Mouse (Mus musculus) CH12.LX (cell line): ENCODE data around the gene Iscu. TPM values are rescaled to one million over a fixed set of nuclear protein-coding genes. Genes with fewer than 3 reads are reported as not detected.
"Not testable (repeated sequence)": the region's sequence is repeated elsewhere in the genome, so short reads cannot be mapped to it uniquely, and the experiment has no call there.

Experiments
- DNase-seq: peaks from one replicate; pipeline ENCODE4 v3.0.0-alpha.2; 2013; ENCODE audit errors: extremely low read depth
- H3K27ac ChIP-seq: 2 replicates; pipeline ENCODE4 v1.5.1; 2012; ENCODE audit warnings: low read depth, mild to moderate bottlenecking, control low read depth, moderate library complexity; ENCODE audit not compliant: insufficient read depth
- H3K27me3 ChIP-seq: replicated peaks from 2 replicates; pipeline ENCODE3; 2012; ENCODE audit warnings: inconsistent platforms
- H3K36me3 ChIP-seq, 2 experiments: replicated peaks in 1 of 2; 2 replicates each; pipeline versions ENCODE3 to v1.6.1; 2012; ENCODE audit warnings: inconsistent platforms in 1 of 2, low read length in 1 of 2, mild to moderate bottlenecking in 1 of 2, mixed read lengths in 1 of 2, moderate library complexity in 1 of 2; ENCODE audit not compliant: control insufficient read depth in 1 of 2, insufficient read depth in 1 of 2
- H3K4me1 ChIP-seq, 2 experiments: 2 replicates each; pipeline ENCODE4 v1.6.1; 2012; ENCODE audit warnings: inconsistent platforms in 1 of 2, moderate library complexity in 1 of 2; ENCODE audit not compliant: insufficient read depth in 2 of 2, control insufficient read depth in 1 of 2
- H3K4me2 ChIP-seq: 2 replicates; pipeline ENCODE4 v1.6.1; 2012; ENCODE audit warnings: low read depth, mild to moderate bottlenecking, control low read depth; ENCODE audit not compliant: poor library complexity, insufficient read depth, severe bottlenecking
- H3K4me3 ChIP-seq, 3 experiments: fragments of 150-350 bp in 1 of 3; sonication (generic) in 1 of 3; replicated peaks in 1 of 3; 2 replicates each; pipeline versions ENCODE3 to v1.5.1; 2011 to 2012; ENCODE audit warnings: low read depth in 2 of 3, low read length in 2 of 3, mild to moderate bottlenecking in 2 of 3, moderate library complexity in 2 of 3, control low read depth in 1 of 3, improper control_type of control experiment in 1 of 3, inconsistent platforms in 1 of 3, mixed read lengths in 1 of 3; ENCODE audit not compliant: poor library complexity in 1 of 3
- H3K79me2 ChIP-seq: replicated peaks from 2 replicates; pipeline ENCODE4 v1.6.1; 2012; ENCODE audit warnings: mild to moderate bottlenecking, moderate library complexity; ENCODE audit not compliant: control insufficient read depth, poor library complexity, insufficient read depth, severe bottlenecking; ENCODE audit errors: extremely low read depth
- H3K9ac ChIP-seq: 2 replicates; pipeline ENCODE4 v1.6.1; 2012; ENCODE audit warnings: low read depth, mild to moderate bottlenecking, control low read depth, moderate library complexity; ENCODE audit not compliant: insufficient read depth
- H3K9me3 ChIP-seq: replicated peaks from 2 replicates; pipeline ENCODE3; 2012; ENCODE audit warnings: low read length, inconsistent platforms, mixed read lengths
- BHLHE40 ChIP-seq: IDR thresholded peaks from 2 replicates; pipeline ENCODE4 v1.6.1; 2011; ENCODE audit warnings: mild to moderate bottlenecking, low read depth, low read length, improper control_type of control experiment
- CHD1 ChIP-seq: IDR thresholded peaks from 2 replicates; pipeline ENCODE4 v1.6.1; 2012; ENCODE audit warnings: low read depth, low read length, improper control_type of control experiment, inconsistent platforms
- CHD2 ChIP-seq: IDR thresholded peaks from 2 replicates; pipeline ENCODE4 v1.6.1; 2011; ENCODE audit warnings: low read length, improper control_type of control experiment
- CTCF ChIP-seq, 2 experiments: IDR thresholded peaks in 1 of 2; conservative IDR thresholded peaks in 1 of 2; 2 replicates each; pipeline ENCODE4 v1.5.1; 2011 to 2012; ENCODE audit warnings: low read depth in 2 of 2, low read length in 2 of 2, improper control_type of control experiment in 1 of 2, inconsistent platforms in 1 of 2, mild to moderate bottlenecking in 1 of 2, moderate library complexity in 1 of 2
- E2F4 ChIP-seq: IDR thresholded peaks from 2 replicates; pipeline ENCODE4 v1.6.1; 2011; ENCODE audit warnings: low read depth, low read length, improper control_type of control experiment; ENCODE audit not compliant: insufficient replicate concordance
- ELF1 ChIP-seq: IDR thresholded peaks from 2 replicates; pipeline ENCODE4 v1.6.1; 2014; ENCODE audit warnings: low read depth, mild to moderate bottlenecking, inconsistent platforms, low read length, improper control_type of control experiment
- EP300 ChIP-seq: IDR thresholded peaks from 2 replicates; pipeline ENCODE4 v1.6.1; 2011; ENCODE audit warnings: low read length, improper control_type of control experiment
- ETS1 ChIP-seq: conservative IDR thresholded peaks from 2 replicates; pipeline ENCODE4 v1.6.1; 2012; ENCODE audit warnings: low read depth, mild to moderate bottlenecking, inconsistent platforms, low read length, improper control_type of control experiment, moderate library complexity
- GABPA ChIP-seq: IDR thresholded peaks from 2 replicates; pipeline ENCODE4 v1.6.1; 2012; ENCODE audit warnings: low read depth, low read length, improper control_type of control experiment, inconsistent platforms; ENCODE audit not compliant: insufficient replicate concordance
- HCFC1 ChIP-seq: IDR thresholded peaks from 2 replicates; pipeline ENCODE4 v1.6.1; 2012; ENCODE audit warnings: low read depth, mild to moderate bottlenecking, inconsistent platforms, low read length, improper control_type of control experiment
- IRF4 ChIP-seq: IDR thresholded peaks from 2 replicates; pipeline ENCODE4 v1.6.1; 2014; ENCODE audit warnings: low read depth, mild to moderate bottlenecking, inconsistent platforms, low read length, improper control_type of control experiment
- JUN ChIP-seq: IDR thresholded peaks from 2 replicates; pipeline ENCODE4 v1.6.1; 2011; ENCODE audit warnings: low read depth, mild to moderate bottlenecking, low read length, improper control_type of control experiment, moderate library complexity; ENCODE audit not compliant: insufficient read depth
- JUND ChIP-seq: conservative IDR thresholded peaks from 2 replicates; pipeline ENCODE4 v1.6.1; 2011; ENCODE audit warnings: low read depth, low read length, improper control_type of control experiment
- KAT2A ChIP-seq: IDR thresholded peaks from 2 replicates; pipeline ENCODE4 v1.6.1; 2012; ENCODE audit warnings: low read length, improper control_type of control experiment, inconsistent platforms; ENCODE audit not compliant: insufficient replicate concordance
- MAFK ChIP-seq: IDR thresholded peaks from 2 replicates; pipeline ENCODE4 v1.6.1; 2011; ENCODE audit warnings: low read length, improper control_type of control experiment; ENCODE audit not compliant: insufficient replicate concordance
- MAX ChIP-seq: IDR thresholded peaks from 2 replicates; pipeline ENCODE4 v1.6.1; 2011; ENCODE audit warnings: low read length, improper control_type of control experiment
- MAZ ChIP-seq: IDR thresholded peaks from 2 replicates; pipeline ENCODE4 v1.6.1; 2012; ENCODE audit warnings: low read depth, mild to moderate bottlenecking, inconsistent platforms, low read length, improper control_type of control experiment, moderate library complexity
- MEF2A ChIP-seq: IDR thresholded peaks from 2 replicates; pipeline ENCODE4 v1.6.1; 2014; ENCODE audit warnings: low read depth, mild to moderate bottlenecking, inconsistent platforms, low read length, improper control_type of control experiment, borderline replicate concordance
- MXI1 ChIP-seq: IDR thresholded peaks from 2 replicates; pipeline ENCODE4 v1.6.1; 2011; ENCODE audit warnings: mild to moderate bottlenecking, low read depth, low read length, improper control_type of control experiment
- MYC ChIP-seq: IDR thresholded peaks from 2 replicates; pipeline ENCODE4 v1.6.1; 2011; ENCODE audit warnings: low read depth, mild to moderate bottlenecking, improper control_type of control experiment, low read length
- NELFE ChIP-seq: IDR thresholded peaks from 2 replicates; pipeline ENCODE4 v1.6.1; 2011; ENCODE audit warnings: low read depth, low read length, improper control_type of control experiment
- NRF1 ChIP-seq: IDR thresholded peaks from 2 replicates; pipeline ENCODE4 v1.6.1; 2014; ENCODE audit warnings: low read depth, mild to moderate bottlenecking, inconsistent platforms, low read length, improper control_type of control experiment, moderate library complexity
- PAX5 ChIP-seq: IDR thresholded peaks from 2 replicates; pipeline ENCODE4 v1.6.1; 2012; ENCODE audit warnings: low read length, inconsistent platforms, mixed read lengths
- POLR2A ChIP-seq: IDR thresholded peaks from 2 replicates; pipeline ENCODE4 v1.6.1; 2011; ENCODE audit warnings: low read depth, mild to moderate bottlenecking, improper control_type of control experiment, low read length
- POLR2AphosphoS2 ChIP-seq: IDR thresholded peaks from 2 replicates; pipeline ENCODE4 v1.6.1; 2011; ENCODE audit warnings: low read depth, low read length, improper control_type of control experiment
- RAD21 ChIP-seq: IDR thresholded peaks from 2 replicates; pipeline ENCODE4 v1.6.1; 2011; ENCODE audit warnings: low read depth, mild to moderate bottlenecking, low read length, improper control_type of control experiment, moderate library complexity
- RCOR1 ChIP-seq: conservative IDR thresholded peaks from 2 replicates; pipeline ENCODE4 v1.6.1; 2012; ENCODE audit warnings: low read depth, mild to moderate bottlenecking, inconsistent platforms, low read length, improper control_type of control experiment
- SIN3A ChIP-seq: IDR thresholded peaks from 2 replicates; pipeline ENCODE4 v1.6.1; 2012; ENCODE audit warnings: low read length, improper control_type of control experiment, inconsistent platforms
- SMC3 ChIP-seq: IDR thresholded peaks from 2 replicates; pipeline ENCODE4 v1.6.1; 2011; ENCODE audit warnings: low read depth, low read length, improper control_type of control experiment
- TBP ChIP-seq: conservative IDR thresholded peaks from 2 replicates; pipeline ENCODE4 v1.6.1; 2011; ENCODE audit warnings: low read depth, low read length, improper control_type of control experiment
- TCF12 ChIP-seq: IDR thresholded peaks from 2 replicates; pipeline ENCODE4 v1.6.1; 2014; ENCODE audit warnings: low read depth, mild to moderate bottlenecking, inconsistent platforms, low read length, improper control_type of control experiment
- UBTF ChIP-seq: IDR thresholded peaks from 2 replicates; pipeline ENCODE4 v1.6.1; 2012; ENCODE audit warnings: low read depth, mild to moderate bottlenecking, inconsistent platforms, low read length, improper control_type of control experiment, moderate library complexity
- USF1 ChIP-seq: IDR thresholded peaks from 2 replicates; pipeline ENCODE4 v1.6.1; 2014; ENCODE audit warnings: low read depth, mild to moderate bottlenecking, inconsistent platforms, low read length, improper control_type of control experiment
- USF2 ChIP-seq: conservative IDR thresholded peaks from 2 replicates; pipeline ENCODE4 v1.6.1; 2011; ENCODE audit warnings: low read depth, low read length, improper control_type of control experiment
- ZC3H11A ChIP-seq: IDR thresholded peaks from 2 replicates; pipeline ENCODE4 v1.6.1; 2012; ENCODE audit warnings: low read depth, mild to moderate bottlenecking, inconsistent platforms, low read length, improper control_type of control experiment
- ZKSCAN1 ChIP-seq: IDR thresholded peaks from 2 replicates; pipeline ENCODE4 v1.6.1; 2012; ENCODE audit warnings: low read depth, inconsistent platforms, low read length, improper control_type of control experiment, borderline replicate concordance
- ZMIZ1 ChIP-seq: IDR thresholded peaks from 2 replicates; pipeline ENCODE4 v1.6.1; 2012; ENCODE audit warnings: low read depth, mild to moderate bottlenecking, inconsistent platforms, low read length, improper control_type of control experiment
- ZNF384 ChIP-seq: IDR thresholded peaks from 2 replicates; pipeline ENCODE4 v1.6.1; 2012; ENCODE audit warnings: low read depth, low read length, improper control_type of control experiment, inconsistent platforms
- dilution Hi-C: fragments of 300-500 bp; cut with MboI; formaldehyde crosslinking; loops from 2 replicates; pipeline ENCODE4 v1.14.3; 2020; ENCODE audit warnings: low sequenced_read_pairs; ENCODE audit not compliant: extremely low pct_unique_long_range_greater_than_20kb, extremely low pct_ligation_motif_present
- in situ Hi-C: fragments of 300-500 bp; cut with MboI; formaldehyde crosslinking; loops from 3 replicates; pipeline ENCODE4 v1.14.3; 2019; ENCODE audit warnings: low sequenced_read_pairs, low pct_ligation_motif_present, low pct_unique_long_range_greater_than_20kb, mixed read lengths
- polyA plus RNA-seq: library from polyadenylated mRNA; unstranded; fragments of >175 nt; gene quantifications from 2 replicates; pipeline ENCODE4 v1.2.1, GENCODE M21; 2012; ENCODE audit warnings: low read depth; ENCODE audit not compliant: insufficient read length
- total RNA-seq, 2 experiments: library from RNA; depleted of rRNA; stranded (reverse); fragments of 300-350 nt in 1 of 2; fragments of >200 nt in 1 of 2; gene quantifications; 2 replicates each; pipeline ENCODE4 v1.2.3; 2012 to 2014

Iscu gene
- total and polyA plus RNA-seq, 3 experiments: 72.1 to 86.7 (median 79.3) TPM

DNA sequence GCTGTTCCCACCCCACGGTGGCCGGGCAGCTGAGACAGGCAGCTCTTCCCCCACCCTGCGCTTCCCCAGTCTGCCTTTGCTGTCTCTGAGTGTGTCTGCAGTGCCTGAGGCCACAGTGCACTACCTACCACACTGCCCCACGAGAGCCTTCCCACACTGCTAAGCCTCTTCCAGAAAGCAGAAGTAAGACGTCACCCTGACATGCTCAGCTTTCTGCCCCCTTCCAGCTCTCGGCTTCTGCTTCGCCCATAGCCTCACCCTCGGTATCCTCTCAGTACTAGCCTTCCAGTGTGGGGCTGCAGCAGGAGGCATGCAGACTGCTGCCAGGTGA, 4.3 kb downstream of the Iscu start:
- H3K9ac ChIP-seq: no peak overlapping the region

DNA sequence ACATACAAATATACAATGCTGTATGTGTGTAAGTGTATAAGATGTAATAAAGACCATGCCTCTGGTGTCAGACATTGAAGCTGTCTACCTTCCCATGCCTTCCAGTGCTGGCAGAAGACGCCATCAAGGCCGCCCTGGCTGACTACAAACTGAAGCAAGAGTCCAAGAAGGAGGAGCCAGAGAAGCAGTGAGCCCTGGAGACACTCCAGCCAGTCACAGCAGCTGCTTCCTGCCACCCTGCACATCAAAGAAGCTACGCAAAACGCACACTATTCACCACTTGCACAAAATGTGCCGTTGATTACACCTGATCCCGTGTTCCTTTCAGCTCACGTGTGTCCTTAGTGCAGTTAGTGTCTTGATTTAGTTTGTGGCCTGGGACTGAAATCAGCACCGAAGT, 5.2 kb downstream of the Iscu start:
- H3K4me2 ChIP-seq, H3K27ac ChIP-seq, H3K9me3 ChIP-seq, H3K9ac ChIP-seq, dilution Hi-C loops, H3K27me3 ChIP-seq, H3K4me3 ChIP-seq: not testable (repeated sequence)
- 0 out of 2 replicates have a peak, but pooled peaks have one; percentile 30 for TF ChIP-seq ETS1
- in situ Hi-C loops: loop anchor here (5.0 to 10.0 kb wide), 2 partner anchors 35 to 57 kb away; partner anchors contain the start of gene Selplg
- DNase-seq: peak; percentile 51
- Histone ChIP-seq H3K4me1 (peaks cover 36 to 65% of the 10 kb centered on the region in 2 experiments), H3K36me3 (peaks cover 21 to 42% of the 10 kb centered on the region in 2 experiments), H3K79me2 (peaks cover 14% of the 10 kb centered on the region)

More for the DNA sequence above, 4.3 kb downstream of the Iscu start:
- Histone ChIP-seq H3K27me3 (no peaks in the 10 kb centered on the region), H3K9me3 (no peaks in the 10 kb centered on the region), H3K27ac (peak overlapping the region; percentile 95), H3K4me3 (peak overlapping the region in 1 of 3 experiments; percentile 29), H3K4me2 (0 out of 2 replicates have a peak overlapping the region, but pooled peaks have one; percentile 14), H3K36me3 (peaks cover 21 to 42% of the 10 kb centered on the region in 2 experiments), H3K4me1 (peaks cover 33 to 57% of the 10 kb centered on the region in 2 experiments), H3K79me2 (peaks cover 14% of the 10 kb centered on the region)
- TF ChIP-seq MEF2A: no peak
- no peak for TF ChIP-seq MYC
- no peak for TF ChIP-seq ELF1
- no peak; the same call in 1 of the 2 replicates for TF ChIP-seq SIN3A
- no peak for TF ChIP-seq MAFK
- TF ChIP-seq ZKSCAN1: no peak
- TF ChIP-seq RCOR1: 0 out of 2 replicates have a peak, but pooled peaks have one; percentile 13
- TF ChIP-seq TCF12: no peak
- no peak for TF ChIP-seq PAX5
- TF ChIP-seq JUN: 0 out of 2 replicates have a peak, but pooled peaks have one; percentile 15
- TF ChIP-seq HCFC1: no peak
- TF ChIP-seq ETS1: no peak
- peak; percentile 20; the same call in 1 of the 2 replicates for TF ChIP-seq EP300
- no peak for TF ChIP-seq KAT2A
- no peak for TF ChIP-seq ZNF384
- TF ChIP-seq POLR2A: no peak
- no peak for TF ChIP-seq NELFE
- TF ChIP-seq GABPA: no peak
- TF ChIP-seq SMC3: no peak
- TF ChIP-seq CHD1: no peak
- TF ChIP-seq USF1: no peak
- TF ChIP-seq E2F4: no peak
- TF ChIP-seq CTCF (conservative IDR thresholded peaks at IDR 0.05 in 1 of 2, IDR thresholded peaks at IDR 0.05 in 1 of 2; ENCODE audit: low read depth in 2 of 2, low read length in 2 of 2): no peak
- TF ChIP-seq IRF4: no peak
- TF ChIP-seq MAZ: 0 out of 2 replicates have a peak, but pooled peaks have one; percentile 13
- TF ChIP-seq MXI1: no peak
- no peak for TF ChIP-seq CHD2
- TF ChIP-seq UBTF: peak; percentile 28; the same call in 1 of the 2 replicates
- 0 out of 2 replicates have a peak, but pooled peaks have one; percentile 28 for TF ChIP-seq TBP
- TF ChIP-seq USF2: no peak
- TF ChIP-seq ZMIZ1: no peak
- peak; percentile 42; the same call in 1 of the 2 replicates for TF ChIP-seq MAX
- no peak; the same call in 1 of the 2 replicates for TF ChIP-seq RAD21
- peak; percentile 48 for TF ChIP-seq BHLHE40
- TF ChIP-seq NRF1: peak; percentile 34; the same call in 1 of the 2 replicates
- no peak for TF ChIP-seq POLR2AphosphoS2
- no peak for TF ChIP-seq JUND
- no peak for TF ChIP-seq ZC3H11A
- dilution Hi-C loops (no loop called here), in situ Hi-C loops (loop anchor here (5.0 to 10.0 kb wide), 2 partner anchors 35 to 58 kb away; partner anchors contain the start of gene Selplg)
- peak; percentile 84 for DNase-seq
